Mouse (Mus musculus) adrenal gland, postnatal 36 days (tissue): ENCODE results near the gene Arpp21. TPM values are rescaled to one million over a fixed set of nuclear protein-coding genes. Genes with fewer than 3 reads are reported as not detected.

ENCODE experiments used
- DNase-seq, 2 experiments: peaks; one replicate each; pipeline ENCODE4 v3.0.0; 2021; ENCODE audit warnings: mixed read lengths in 1 of 2
- total RNA-seq, 2 experiments: library from RNA; stranded (reverse); gene quantifications; 2 replicates each; pipeline ENCODE4 v1.2.3; 2021

The Arpp21 gene
- total RNA-seq, 2 experiments from 2014 or later = 0.53 TPM; not detected in 1

DNA sequence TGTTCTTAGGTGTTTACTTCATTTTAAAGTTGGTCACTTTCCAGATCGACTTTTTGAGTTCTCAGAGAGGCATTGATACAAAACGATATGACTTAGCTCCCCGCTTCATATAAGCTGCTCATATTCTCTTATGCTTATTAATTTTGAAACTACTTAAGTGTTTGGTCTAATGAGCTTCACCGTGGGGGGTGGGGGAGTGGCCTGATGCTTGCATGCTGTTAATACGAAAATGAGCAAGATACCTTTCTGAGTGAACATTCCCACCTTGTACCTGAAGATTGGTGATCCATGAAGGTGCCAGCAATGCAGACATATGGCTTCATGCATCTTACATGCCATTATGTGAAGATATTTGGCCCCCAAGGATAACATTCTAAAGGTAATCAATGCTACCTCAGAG is 4.4 kb downstream of the Arpp21 start:
- DNase-seq = no peak

DNA sequence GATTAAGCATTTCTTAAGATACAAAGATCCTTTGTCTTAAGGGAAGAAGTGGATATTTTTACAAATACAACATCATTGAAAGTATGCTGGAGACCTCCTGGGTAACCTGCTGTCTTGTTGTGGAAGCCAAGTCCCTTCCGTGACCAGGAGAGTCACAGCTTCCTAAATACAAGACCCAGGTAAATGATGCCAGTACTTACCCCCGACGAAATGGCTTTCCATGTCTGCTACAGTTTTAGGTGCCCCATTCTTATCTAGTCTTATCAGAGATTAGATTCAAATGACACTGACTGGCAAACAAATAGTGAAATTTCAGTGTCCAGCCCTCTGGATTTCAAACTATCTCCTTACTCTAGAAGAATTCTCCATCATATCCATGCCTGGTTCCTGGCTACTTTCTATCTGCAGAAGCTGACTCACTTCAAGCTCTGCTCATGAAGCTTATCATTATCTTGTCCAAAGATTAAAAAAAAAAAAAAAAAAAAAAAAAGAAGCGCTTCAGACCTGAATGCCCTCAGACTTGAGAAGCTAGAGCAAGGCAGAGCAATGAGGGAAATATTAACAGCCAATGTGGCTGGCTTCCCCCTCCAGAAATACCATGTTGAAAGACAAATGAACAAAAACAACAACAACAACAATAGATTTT is 4.9 kb downstream of the Arpp21 start:
- no peak for DNase-seq

DNA sequence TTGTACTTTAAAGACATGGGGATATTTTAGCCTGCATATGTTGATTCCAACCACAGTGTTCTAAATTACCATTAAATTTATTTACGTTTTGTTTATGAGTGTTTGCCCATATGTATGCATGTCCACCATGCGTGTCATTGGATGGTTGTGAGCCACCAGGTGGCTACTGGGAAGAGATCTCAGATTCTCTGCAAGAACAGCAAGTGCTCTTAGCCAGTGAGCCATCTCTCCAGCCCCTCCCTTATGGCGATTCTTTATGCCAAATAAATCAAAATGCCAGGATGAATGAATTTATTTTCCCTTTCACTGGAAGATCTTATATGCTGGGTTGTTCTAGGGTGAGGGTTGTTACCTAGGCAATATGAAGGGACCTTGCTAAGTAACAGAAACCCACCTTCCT is 7.3 kb downstream of the Arpp21 start:
- DNase-seq = no peak

DNA sequence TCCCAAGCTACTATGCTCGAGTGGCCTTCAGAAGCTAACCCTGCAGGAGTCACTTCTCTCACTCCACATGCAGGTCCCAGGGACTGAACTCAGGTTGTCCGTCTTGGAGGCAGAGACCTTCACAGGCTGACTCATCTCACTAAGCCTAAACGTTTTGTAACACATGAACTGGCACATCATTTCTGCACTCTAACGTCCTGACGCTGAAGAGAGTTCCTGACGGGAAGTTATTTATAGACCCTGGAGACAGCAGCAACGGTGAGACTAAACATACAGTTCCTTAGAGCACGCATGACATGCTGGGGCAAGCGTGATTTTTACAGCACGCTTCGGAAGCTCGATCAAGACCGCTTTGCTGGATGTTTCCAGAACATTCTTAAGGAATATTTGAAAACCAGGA is 8.6 kb downstream of the Arpp21 start:
- DNase-seq = no peak

DNA sequence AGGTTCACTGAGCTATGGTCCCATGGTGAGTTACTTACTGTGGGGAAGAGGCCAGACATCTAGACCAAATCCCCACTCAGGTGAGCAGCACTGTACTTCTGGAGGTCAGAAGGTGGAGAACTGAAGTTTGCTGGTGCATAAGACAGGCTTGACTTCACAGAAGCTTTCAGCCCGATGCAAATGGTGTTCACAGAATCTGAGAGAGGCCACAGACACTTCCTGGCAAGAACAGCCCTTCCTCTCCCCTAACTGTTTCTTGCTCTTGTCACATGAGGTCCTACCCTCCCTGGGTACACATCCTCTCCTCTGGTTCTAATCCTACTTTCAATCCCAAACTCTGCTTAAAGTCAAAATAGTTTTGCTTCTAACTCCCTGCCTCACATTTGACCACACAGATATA is 9.2 kb downstream of the Arpp21 start:
- DNase-seq = no peak

DNA sequence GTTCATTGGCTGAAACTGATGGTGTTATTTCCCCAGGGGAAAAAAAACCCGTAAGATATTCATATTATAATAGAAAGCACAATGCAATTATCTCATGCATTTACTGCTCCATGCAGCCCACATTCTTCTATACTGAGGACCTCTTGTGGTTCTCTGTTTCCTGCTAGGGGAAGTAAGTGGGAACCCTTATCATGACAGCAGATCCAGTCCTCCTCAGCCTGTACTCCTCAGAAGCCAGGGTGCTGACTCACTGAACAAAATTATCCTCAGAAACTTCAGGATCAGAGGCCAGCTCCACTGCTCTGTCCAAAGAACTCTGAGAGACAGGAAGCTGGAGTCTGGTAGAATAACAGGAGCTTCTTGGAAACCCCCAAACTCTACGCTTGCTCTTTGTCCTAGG is 10.7 kb downstream of the Arpp21 start:
- no peak for DNase-seq

DNA sequence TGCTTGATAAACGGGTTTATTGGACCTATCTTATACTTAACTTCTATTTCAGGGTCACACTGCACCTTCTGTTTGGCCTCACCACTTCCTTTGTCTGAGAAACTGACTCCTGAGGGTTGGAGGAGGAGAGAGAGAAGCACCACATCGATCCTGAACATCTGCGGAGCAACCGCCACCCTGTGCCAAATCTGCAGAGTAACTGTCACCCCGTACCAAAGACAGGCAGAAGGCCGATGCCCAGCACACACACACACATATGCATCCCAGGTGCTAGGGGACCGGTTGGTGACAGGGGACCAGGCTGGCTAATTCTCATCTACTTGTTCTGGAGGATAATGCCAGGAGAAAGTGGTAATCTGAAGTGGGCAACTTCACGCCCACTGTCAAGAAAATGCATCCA is 16.4 kb downstream of the Arpp21 start:
- DNase-seq = no peak

DNA sequence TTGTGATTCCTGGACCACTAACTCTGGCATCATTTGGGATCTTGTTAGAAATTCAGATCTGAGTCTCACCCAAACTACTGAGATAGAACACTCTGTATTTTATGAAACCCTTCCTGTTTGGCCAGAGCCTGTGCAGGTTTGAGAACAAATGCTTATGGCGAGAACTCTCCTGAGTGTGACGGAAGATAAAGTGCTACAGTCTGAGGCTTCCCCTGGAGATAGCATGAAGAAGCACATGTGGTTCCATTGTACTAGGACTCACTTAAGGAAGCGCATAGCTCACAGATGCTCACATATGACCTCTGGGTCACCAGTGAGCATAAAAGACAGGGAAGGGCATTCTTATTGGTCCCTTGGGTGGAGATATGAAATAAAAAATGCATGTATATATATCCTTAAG is 17.5 kb downstream of the Arpp21 start:
- no peak for DNase-seq

DNA sequence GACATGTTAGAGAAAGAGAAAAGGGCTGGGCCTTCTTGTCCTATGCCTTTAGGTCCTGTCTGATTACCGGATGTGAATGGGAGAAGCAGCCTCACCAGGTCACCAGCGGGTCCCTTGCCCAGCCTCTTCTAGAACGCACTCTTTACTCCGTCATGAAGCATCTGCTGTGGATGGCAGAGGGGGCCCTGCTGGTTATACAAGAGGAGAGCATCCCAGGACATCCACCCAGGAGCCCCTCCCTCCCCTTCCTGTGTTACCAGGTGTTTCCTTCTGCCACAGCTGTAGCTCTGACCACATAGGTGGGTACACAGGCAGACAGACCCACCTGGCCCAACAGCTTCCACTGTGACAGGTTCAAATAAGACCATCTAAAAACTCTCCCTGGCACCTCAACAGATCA is 18.6 kb downstream of the Arpp21 start:
- no peak for DNase-seq

DNA sequence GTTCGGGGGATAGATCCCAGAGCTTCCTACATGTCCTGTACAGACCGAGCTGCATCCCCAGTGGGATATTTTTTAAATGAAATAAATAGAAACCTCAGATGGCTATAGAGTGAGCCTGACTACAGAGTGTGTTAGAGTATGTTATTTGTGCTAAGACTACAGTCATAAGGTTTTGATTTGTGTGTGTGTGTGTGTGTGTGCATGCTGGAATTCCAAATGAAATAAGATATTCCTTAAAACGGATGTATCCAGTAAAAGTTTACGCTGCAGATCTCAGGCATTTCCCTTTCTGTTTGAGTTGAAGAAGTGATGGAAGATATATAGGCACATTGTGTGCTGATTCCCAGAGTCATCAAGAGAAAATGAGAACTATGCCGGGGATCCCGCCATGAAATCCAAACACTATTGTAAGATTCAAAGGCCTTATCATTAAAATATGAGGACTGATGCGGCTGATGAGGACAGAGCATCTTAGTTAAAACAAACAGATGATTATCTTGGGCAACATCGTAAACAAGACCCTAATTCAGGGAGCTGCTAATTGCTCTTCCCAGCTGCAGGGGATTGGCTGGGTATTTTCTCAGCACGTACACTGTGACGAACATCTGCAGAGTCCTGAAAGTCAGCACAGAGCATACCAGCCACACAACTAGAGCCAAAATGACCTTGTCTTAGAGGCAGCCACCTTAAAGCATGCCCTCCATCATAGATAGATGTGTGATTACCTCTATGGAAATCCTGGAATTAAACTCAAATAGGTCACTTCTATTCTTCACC is 20.5 kb downstream of the Arpp21 start:
- DNase-seq = no peak

DNA sequence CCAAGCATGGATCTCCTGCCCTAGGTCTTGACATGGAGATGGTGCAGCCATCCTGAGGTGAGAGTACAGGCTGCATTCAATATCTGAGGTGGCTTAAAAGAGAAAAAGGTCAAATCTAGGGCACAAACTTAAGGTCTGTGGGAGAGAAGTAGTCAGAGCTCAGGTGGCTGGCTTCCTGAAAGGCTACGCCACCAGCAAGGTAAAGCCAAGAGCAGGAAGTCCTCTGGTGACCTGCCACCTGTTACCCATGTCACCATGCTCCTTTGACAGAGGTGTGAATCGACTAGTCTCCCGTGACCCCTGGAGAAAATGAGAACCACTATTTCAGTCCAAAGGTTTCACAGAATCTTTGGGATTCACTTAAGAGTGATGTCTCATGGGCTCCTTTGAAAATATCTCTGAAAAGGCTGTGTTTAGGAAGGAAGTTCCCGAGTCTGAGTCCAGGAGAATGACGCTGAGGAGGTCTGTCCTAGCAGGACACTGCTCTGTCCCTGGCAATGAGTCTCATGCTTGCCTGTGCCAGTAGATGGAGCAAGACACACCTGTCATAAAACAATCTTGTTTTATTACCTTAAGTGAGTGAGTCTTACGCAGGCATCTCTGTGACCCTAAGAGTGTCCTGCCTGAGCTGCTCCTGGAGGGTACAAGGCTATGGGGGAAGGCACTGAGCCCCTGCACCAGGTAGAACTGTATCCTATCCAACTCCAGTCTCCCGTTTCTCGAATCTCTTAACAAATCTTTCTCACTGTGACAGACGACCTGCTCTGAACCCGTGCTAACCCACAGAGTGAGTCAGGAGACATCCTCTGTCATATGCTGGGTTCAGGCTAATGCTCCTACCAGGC is 22.1 kb downstream of the Arpp21 start:
- DNase-seq = no peak

DNA sequence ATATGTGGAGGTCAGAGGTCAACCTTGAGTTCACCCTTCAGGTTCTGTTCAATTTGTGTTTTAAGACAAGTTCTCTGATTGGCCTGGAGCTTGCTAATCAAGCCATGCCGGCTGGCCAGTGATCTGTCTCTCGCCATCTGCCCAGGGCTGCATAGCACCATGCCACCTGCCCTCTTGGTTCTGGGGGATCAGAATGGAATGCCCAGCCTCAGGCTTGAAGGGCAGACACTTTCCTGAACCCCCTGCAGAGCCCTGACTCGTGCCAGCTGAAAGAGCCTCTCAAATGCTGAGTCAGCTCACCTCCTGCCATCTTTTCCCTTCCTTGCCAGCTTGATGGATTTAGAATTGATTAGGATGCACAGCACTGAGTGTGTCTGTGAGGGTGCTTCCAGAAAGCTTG is 25.9 kb downstream of the Arpp21 start:
- DNase-seq = no peak

DNA sequence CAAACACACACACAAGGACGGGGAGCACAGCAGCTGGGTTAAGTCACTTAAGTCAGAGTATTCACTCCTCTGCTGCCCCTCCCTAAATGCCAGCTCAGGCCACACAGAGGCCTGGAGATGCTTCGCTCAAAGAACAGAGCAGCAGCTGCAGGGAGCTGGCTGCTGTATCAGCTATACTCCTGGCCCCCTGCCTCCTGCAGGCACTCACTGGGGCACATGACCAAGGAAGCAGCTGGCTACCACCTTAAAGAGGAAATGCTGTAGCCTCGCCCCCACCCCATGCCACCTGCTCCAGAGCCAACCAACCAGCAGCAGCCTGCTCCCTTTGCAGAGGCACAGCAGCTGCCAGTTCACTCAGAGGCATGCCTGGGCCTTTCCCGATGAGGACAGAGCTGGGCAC is 28.0 kb downstream of the Arpp21 start:
- DNase-seq = no peak

DNA sequence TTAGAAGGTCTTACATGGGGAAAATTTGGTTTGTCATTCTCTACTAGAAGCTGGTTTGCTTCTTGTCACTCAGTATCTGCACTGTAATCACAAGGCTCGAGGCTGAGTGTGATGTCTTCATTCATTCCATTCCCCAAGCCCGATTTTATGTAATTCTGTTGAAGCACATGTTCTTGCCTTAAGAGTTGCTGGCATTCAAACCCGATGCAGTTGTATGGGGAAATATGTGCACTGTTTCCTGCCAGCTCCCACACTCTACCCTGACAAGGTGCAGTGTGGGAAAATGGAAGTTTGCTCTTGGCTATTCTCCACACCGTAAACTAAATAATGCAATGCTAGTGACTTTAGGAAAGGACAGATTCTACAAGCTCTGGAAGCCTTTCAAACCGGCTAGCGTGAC is 37.4 kb downstream of the Arpp21 start:
- no peak for DNase-seq

DNA sequence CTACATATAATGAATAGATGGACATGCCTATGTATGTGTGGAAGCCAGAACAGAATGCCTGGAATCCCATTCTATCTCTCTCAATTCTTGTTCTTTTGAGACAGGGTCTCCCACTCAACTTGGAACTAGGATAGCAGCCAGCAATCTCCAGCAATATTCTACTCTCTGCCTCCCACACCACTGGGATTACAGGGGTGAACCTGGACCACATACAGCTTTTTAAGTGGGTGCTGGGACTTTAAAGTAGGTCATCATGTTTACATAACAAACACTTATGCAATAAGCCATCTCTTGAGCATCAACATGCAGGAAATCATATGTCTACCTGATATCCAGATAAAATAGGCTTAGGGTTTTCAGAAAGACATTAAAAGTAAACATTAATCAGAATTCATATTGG is 41.7 kb downstream of the Arpp21 start:
- no peak for DNase-seq

DNA sequence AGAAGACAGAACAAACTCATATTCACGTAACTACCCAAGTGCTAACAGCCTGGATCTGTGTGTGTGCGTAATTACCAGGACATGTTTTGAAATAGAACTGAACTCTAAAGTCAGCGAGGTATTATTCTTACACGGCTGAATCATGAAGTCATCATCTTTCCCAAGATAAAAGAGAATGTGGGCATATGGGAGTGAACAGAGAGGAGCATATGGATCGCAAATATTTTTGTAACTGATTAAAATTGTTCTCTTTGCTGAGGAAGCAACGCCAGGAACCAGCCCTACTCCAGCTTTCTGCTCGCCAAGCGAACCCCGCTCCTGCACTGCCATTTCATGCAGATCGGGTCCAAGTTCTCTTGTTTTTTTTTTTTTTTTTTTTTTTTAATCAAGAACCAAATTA is 46.3 kb downstream of the Arpp21 start:
- no peak for DNase-seq

DNA sequence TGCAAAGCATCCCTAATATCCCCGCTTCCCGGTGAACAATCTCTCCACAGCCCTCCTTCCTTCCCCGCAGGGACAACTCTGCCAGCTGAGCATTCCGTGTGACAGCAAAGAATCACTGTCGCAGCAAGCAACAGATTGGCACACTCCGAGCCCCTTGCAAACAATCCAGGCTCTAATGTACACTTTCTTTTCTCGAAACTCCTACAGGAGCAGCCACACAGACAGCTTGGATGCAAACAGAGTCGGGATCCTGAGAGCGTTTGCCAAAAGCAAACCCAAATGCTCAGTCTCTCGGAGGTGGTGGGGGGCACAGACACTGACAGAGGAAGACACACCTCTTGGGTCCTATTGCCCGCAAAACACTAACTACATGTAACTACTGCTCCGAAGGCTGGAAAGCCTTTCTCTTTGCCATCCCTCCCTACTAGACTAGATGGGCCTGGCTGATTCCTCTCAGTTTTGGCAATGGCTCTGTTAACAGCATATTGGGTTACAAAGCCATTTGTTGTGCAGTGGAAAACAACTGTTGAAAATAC is 47.3 kb downstream of the Arpp21 start:
- DNase-seq = no peak

DNA sequence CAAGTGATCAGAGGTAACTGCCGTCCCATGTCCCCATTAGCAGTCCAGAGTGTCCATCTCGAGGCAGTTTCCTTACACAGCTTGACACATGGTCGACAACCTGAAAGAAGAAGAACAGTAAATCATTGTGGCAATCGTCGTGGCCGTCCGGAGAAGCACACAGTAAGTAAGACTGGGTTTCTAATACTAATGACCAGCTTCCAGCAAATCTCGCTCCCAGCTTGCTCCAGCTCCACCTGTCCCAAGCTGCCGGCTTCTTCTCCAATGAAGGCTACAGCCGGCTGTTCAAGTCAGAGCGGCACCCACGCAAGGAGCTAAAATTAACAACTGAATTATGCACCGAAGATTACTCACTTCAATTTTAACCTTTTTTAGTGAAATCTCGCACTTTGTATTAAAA is 48.1 kb downstream of the Arpp21 start:
- no peak for DNase-seq

DNA sequence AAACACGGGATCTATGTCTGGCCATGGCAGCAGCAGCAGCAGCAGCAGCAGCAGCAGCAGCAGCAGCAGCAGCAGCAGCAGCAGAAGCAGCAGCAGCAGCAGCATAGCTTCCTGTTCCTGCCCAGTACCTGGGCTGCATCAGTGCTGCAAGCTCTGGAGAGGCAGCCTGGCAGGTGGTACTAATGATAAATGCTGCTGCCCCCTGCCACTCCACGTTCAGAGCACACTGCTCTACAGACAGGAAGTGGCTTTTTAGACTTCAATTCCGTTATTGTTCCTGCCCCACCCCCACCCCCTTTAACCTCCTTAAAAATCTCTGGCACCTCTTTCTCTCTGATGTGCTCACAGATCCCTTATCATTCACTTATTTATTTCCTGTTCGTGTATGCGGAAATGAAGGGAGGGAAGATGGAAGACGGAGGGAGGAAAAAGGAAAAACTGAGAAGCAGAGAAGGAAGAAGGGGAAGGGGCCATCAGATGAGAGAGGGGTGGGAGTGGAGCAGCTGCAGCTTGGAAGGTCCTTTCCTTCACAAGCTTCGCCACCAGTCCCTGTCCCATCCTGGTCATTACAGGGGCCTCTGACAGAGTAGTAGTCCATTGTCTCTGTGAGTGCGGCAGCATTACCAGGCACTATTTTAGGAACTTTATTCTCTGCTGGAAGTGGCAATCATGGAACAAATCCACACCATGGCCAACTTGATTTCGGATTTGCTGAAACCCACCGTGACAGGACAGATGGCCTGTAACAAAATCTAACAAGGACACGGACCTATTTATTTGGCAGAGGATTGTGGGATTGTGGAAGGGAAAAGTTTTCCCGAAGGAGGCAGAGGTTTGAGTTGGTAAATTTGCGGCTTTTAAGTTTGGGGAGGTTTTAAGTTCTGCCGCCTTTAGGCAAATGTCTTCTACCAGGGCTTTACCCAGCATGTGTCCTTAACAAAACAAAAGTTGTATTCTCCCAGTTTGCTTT is 49.1 kb downstream of the Arpp21 start:
- DNase-seq = no peak

DNA sequence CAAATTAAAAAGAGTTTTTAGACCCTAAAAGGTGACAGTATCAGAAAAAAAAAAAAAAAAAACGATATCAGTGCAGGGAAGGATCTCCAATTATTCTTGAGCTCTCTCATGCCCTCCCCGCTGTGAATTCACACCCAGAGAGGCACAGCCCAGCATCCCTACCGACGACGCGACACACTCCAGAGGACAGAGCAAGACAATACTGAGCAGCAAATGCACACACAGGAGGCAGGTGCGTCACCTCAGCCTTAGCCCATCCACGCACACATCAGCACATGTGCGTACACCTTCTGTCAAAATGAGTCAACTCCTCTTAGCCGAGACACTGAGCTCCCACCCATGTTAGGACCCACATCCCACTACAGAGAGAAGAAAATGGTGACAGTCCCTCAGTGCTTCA is 50.0 kb downstream of the Arpp21 start:
- DNase-seq = no peak

DNA sequence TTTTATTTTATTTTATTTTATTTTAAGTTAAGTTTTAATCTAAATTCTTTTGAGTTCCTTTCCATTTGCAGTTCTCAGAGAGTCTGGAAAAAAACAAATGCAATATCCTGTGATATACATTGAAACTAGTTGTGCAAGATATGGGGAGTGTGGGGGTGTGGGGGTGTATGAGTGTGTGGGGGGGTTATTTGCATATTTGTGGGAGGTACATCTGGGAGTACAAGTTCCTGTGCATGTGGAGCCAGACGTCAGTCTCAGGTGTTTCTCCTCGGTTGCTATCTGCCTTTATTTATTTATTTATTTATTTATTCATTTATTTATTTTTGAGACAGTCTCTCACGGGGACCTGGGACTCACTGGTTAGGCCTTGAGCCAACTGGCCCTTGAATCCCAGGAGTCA is 53.0 kb downstream of the Arpp21 start:
- no peak for DNase-seq

DNA sequence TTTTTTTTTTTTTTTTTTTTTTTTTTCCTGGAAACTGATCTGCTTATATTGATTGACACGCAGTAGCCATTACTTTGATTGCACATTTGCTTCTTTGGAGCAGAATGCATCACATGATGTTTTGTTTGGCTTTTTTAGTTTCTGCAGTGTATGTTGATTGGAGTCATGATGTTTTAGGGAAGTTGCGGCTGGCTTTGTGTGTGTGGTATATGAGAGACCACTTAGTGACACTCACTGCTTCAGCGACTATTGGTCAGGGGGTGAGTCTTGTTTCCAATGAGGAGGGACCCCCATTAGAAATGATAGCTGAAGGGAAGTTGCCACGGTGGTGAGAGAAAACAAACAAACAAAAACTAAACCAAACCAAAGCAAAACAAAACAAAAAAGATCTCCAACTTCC is 55.7 kb downstream of the Arpp21 start:
- no peak for DNase-seq
